Mouse (Mus musculus): Measurements from ENCODE around the gene Klra9. TPM values are rescaled to one million over a fixed set of nuclear protein-coding genes. Genes with fewer than 3 reads are reported as not detected.
"Not testable (repeated sequence)": the region's sequence is repeated elsewhere in the genome, so short reads cannot be mapped to it uniquely, and the experiment has no call there.

The Klra9 gene
- not detected for polyA plus RNA-seq (2012; fragmentation: generic; extraction: Trizol)
- long read RNA-seq, experiment 1, result 0 reads
- long read RNA-seq, experiment 2, result 0 reads

DNA sequence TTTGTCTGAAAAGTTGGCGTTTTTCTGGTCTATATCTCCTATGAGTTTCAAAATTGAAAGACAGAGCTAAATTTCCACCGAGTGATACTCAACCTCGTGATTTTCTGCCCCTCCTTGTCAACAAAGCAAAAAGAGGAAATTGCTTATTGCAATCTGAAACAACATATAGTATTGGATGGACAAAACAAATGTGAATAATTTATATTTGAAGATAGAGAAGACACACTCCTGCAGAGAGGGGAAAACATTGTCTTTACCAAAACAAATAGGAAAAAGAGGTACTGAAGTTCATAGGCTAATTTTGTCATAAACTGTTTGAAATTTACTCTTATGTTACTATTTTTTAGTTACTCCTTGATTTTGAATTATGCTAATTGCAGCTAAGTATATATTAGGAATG is at the start of gene Klra9:
Klra9 (minus strand) TSS at position 101 of the 400 bp plus-strand sequence.
- H3ac ChIP-seq (ENCODE audit: control insufficient read depth, insufficient read length, low read depth); H3K27me3 ChIP-seq (ENCODE audit: control insufficient read depth, insufficient read depth, insufficient read length); H3K79me2 ChIP-seq (ENCODE audit: control insufficient read depth, insufficient read depth); H3K4me3 ChIP-seq (ENCODE audit: insufficient read depth, poor library complexity, severe bottlenecking); H3K36me3 ChIP-seq (ENCODE audit: control insufficient read depth, insufficient read depth); H3K79me3 ChIP-seq (ENCODE audit: low read depth): not testable (repeated sequence)

- H3K36me3 ChIP-seq (ENCODE audit: control insufficient read depth, insufficient read depth), result no peaks in the 10 kb centered on the region
- H3ac ChIP-seq (ENCODE audit: control insufficient read depth, insufficient read length, low read depth), result no peak overlapping the region
- H3K27me3 ChIP-seq (ENCODE audit: control insufficient read depth, insufficient read depth, insufficient read length), result no peaks in the 10 kb centered on the region
- no peak overlapping the region for H3K4me3 ChIP-seq (ENCODE audit: insufficient read depth, poor library complexity, severe bottlenecking)
- no peaks in the 10 kb centered on the region for H3K79me3 ChIP-seq (ENCODE audit: low read depth)
- TF ChIP-seq MYOD1 (IDR thresholded peaks at IDR 0.05; ENCODE audit: control insufficient read depth, insufficient read length, low read depth), result no peak
- TF ChIP-seq FOSL1 (IDR thresholded peaks at IDR 0.05; ENCODE audit: insufficient read depth, low read length, poor library complexity, severe bottlenecking), result no peak
- no peak for TF ChIP-seq CTCF (IDR thresholded peaks at IDR 0.05; ENCODE audit: control insufficient read depth, insufficient read depth, insufficient read length)
- no peak for TF ChIP-seq MYOG (IDR thresholded peaks at IDR 0.05; ENCODE audit: control insufficient read depth, extremely low read depth, insufficient read length)
- no peaks in the 10 kb centered on the region for H3K79me2 ChIP-seq (ENCODE audit: control insufficient read depth, insufficient read depth)
These were observed 44.6 kb upstream of the Klra9 start for GRCm38 (mm10) chr6:130237536-130237935.

- Histone ChIP-seq H3ac (ENCODE audit: control insufficient read depth, insufficient read length, low read depth) (no peak overlapping the region), H3K36me3 (ENCODE audit: control insufficient read depth, insufficient read depth) (no peaks in the 10 kb centered on the region), H3K4me3 (ENCODE audit: insufficient read depth, poor library complexity, severe bottlenecking) (no peak overlapping the region), H3K79me2 (ENCODE audit: control insufficient read depth, insufficient read depth) (no peaks in the 10 kb centered on the region), H3K79me3 (ENCODE audit: low read depth) (no peaks in the 10 kb centered on the region), H3K27me3 (ENCODE audit: control insufficient read depth, insufficient read depth, insufficient read length) (no peaks in the 10 kb centered on the region)
- TF ChIP-seq CEBPB (IDR thresholded peaks at IDR 0.05; ENCODE audit: low read depth) (no peak), CTCF (IDR thresholded peaks at IDR 0.05; ENCODE audit: control insufficient read depth, insufficient read depth, insufficient read length) (no peak), MAX (IDR thresholded peaks at IDR 0.05) (no peak), MYOG (IDR thresholded peaks at IDR 0.05; ENCODE audit: control insufficient read depth, extremely low read depth, insufficient read length) (no peak), USF1 (IDR thresholded peaks at IDR 0.05; ENCODE audit: low read depth) (no peak), MYOD1 (IDR thresholded peaks at IDR 0.05; ENCODE audit: control insufficient read depth, insufficient read length, low read depth) (no peak), FOSL1 (IDR thresholded peaks at IDR 0.05; ENCODE audit: insufficient read depth, low read length, poor library complexity, severe bottlenecking) (no peak)
These were observed 43.7 kb upstream of the Klra9 start for GRCm38 (mm10) chr6:130236635-130237034.

- H3K36me3 ChIP-seq (ENCODE audit: control insufficient read depth, insufficient read depth), result no peaks in the 10 kb centered on the region
- H3ac ChIP-seq (ENCODE audit: control insufficient read depth, insufficient read length, low read depth), result no peak within 1 kb of the TSS
These were observed 40.3 kb upstream of the Klra9 start, which contains the start of gene Klra7 for GRCm38 (mm10) chr6:130233222-130233621. Gene Klra7 (minus strand): TSS chr6:130233322.

GRCm38 (mm10) chr6:130197453-130197852 is 4.5 kb upstream of the Klra9 start:
- H3K79me3 ChIP-seq (ENCODE audit: low read depth); H3ac ChIP-seq (ENCODE audit: control insufficient read depth, insufficient read length, low read depth); H3K79me2 ChIP-seq (ENCODE audit: control insufficient read depth, insufficient read depth); H3K27me3 ChIP-seq (ENCODE audit: control insufficient read depth, insufficient read depth, insufficient read length); H3K4me3 ChIP-seq (ENCODE audit: insufficient read depth, poor library complexity, severe bottlenecking); H3K36me3 ChIP-seq (ENCODE audit: control insufficient read depth, insufficient read depth): not testable (repeated sequence)

More at GRCm38 (mm10) chr6:130233222-130233621, 40.3 kb upstream of the Klra9 start, which contains the start of gene Klra7:
- TF ChIP-seq MAX (IDR thresholded peaks at IDR 0.05) (no peak), CTCF (IDR thresholded peaks at IDR 0.05; ENCODE audit: control insufficient read depth, insufficient read depth, insufficient read length) (no peak), USF1 (IDR thresholded peaks at IDR 0.05; ENCODE audit: low read depth) (no peak), MYOG (IDR thresholded peaks at IDR 0.05; ENCODE audit: control insufficient read depth, extremely low read depth, insufficient read length) (no peak), MYOD1 (IDR thresholded peaks at IDR 0.05; ENCODE audit: control insufficient read depth, insufficient read length, low read depth) (no peak), FOSL1 (IDR thresholded peaks at IDR 0.05; ENCODE audit: insufficient read depth, low read length, poor library complexity, severe bottlenecking) (no peak), CEBPB (IDR thresholded peaks at IDR 0.05; ENCODE audit: low read depth) (no peak)
- H3K79me3 ChIP-seq (ENCODE audit: low read depth), result no peaks in the 10 kb centered on the region
- no peak within 1 kb of the TSS for H3K4me3 ChIP-seq (ENCODE audit: insufficient read depth, poor library complexity, severe bottlenecking)
- no peaks in the 10 kb centered on the region for H3K79me2 ChIP-seq (ENCODE audit: control insufficient read depth, insufficient read depth)
- H3K27me3 ChIP-seq (ENCODE audit: control insufficient read depth, insufficient read depth, insufficient read length), result no peaks in the 10 kb centered on the region

DNA sequence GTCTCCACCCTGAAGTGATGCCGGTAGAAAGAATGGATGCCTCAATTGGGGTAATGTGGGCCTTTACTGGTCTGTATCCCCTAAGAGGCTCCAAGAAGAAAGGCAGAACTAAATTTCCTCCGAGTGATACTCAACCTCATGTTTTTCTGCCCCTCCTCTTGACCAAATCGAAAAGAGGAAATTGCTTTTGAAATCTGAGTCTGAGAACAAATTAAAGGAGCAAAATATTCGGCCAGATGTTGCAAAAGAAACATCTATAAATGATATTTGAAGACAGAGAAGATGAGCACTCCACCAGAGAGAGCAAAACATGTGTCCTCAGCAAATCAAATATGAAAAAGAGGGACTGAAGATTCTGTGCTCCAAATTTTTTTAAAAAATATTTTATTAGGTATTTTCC is 63.1 kb downstream of the Klra9 start, which contains the start of gene Klra8:
Klra8 (minus strand) TSS at position 101 of the 400 bp plus-strand sequence.
- not testable (repeated sequence) for H3K36me3 ChIP-seq (ENCODE audit: control insufficient read depth, insufficient read depth); H3K79me2 ChIP-seq (ENCODE audit: control insufficient read depth, insufficient read depth); H3K4me3 ChIP-seq (ENCODE audit: insufficient read depth, poor library complexity, severe bottlenecking); H3K27me3 ChIP-seq (ENCODE audit: control insufficient read depth, insufficient read depth, insufficient read length); H3K79me3 ChIP-seq (ENCODE audit: low read depth); H3ac ChIP-seq (ENCODE audit: control insufficient read depth, insufficient read length, low read depth)

Other genes with a start within 250 kb of the Klra9 start
- not detected for gene Klra6, start 166.2 kb downstream of the Klra9 start, polyA plus RNA-seq (2012; fragmentation: generic; extraction: Trizol)
- not detected for gene Klra4, start 125.8 kb downstream of the Klra9 start, polyA plus RNA-seq (2012; fragmentation: generic; extraction: Trizol)
- gene Klra8, start 63.2 kb downstream of the Klra9 start, polyA plus RNA-seq (2012; fragmentation: generic; extraction: Trizol), result not detected
- not detected for gene Klra7, start 40.2 kb upstream of the Klra9 start, polyA plus RNA-seq (2012; fragmentation: generic; extraction: Trizol)
- not detected for gene Klra10, start 88.8 kb upstream of the Klra9 start, polyA plus RNA-seq (2012; fragmentation: generic; extraction: Trizol)
- gene Klra3, start 144.5 kb upstream of the Klra9 start, polyA plus RNA-seq (2012; fragmentation: generic; extraction: Trizol), result not detected
- gene Klra1, start 193.8 kb upstream of the Klra9 start, polyA plus RNA-seq (2012; fragmentation: generic; extraction: Trizol), result not detected